Mouse (Mus musculus): ENCODE results near the gene Fmnl2. TPM values are rescaled to one million over a fixed set of nuclear protein-coding genes. Genes with fewer than 3 reads are reported as not detected.

Fmnl2 gene
- polyA plus RNA-seq, 1 experiment, result not detected

GRCm38 (mm10) chr2:52860111-52860775, 2.6 kb downstream of the Fmnl2 start:
- TF ChIP-seq POLR2A (IDR thresholded peaks at IDR 0.05; ENCODE audit: insufficient read depth, low read depth, low read length) (no peak), CTCF (IDR thresholded peaks at IDR 0.05; ENCODE audit: insufficient read depth, low read depth, low read length) (no peak)
- Histone ChIP-seq H3K4me1 (ENCODE audit: control insufficient read depth, insufficient read depth, low read length) (peaks cover 22% of the 10 kb centered on the region), H3K27ac (ENCODE audit: insufficient read depth, low read depth, low read length) (no peak overlapping the region), H3K4me3 (ENCODE audit: insufficient read depth, low read depth, low read length) (no peak overlapping the region)
- WGBS, result 31% methylated on average over 8 of the region's 8 CpGs

- 86% methylated on average over 9 of the region's 9 CpGs for WGBS
- H3K4me3 ChIP-seq (ENCODE audit: insufficient read depth, low read depth, low read length), result no peak overlapping the region
- TF ChIP-seq CTCF (IDR thresholded peaks at IDR 0.05; ENCODE audit: insufficient read depth, low read depth, low read length) (no peak), POLR2A (IDR thresholded peaks at IDR 0.05; ENCODE audit: insufficient read depth, low read depth, low read length) (no peak)
- H3K4me1 ChIP-seq (ENCODE audit: control insufficient read depth, insufficient read depth, low read length), result peaks cover 22% of the 10 kb centered on the region
- H3K27ac ChIP-seq (ENCODE audit: insufficient read depth, low read depth, low read length), result no peak overlapping the region
Observed at GRCm38 (mm10) chr2:52862046-52862759, 4.5 kb downstream of the Fmnl2 start.

GRCm38 (mm10) chr2:52862760-52863124, 5.1 kb downstream of the Fmnl2 start:
- WGBS, result 84% methylated on average over 4 of the region's 4 CpGs
- H3K27ac ChIP-seq (ENCODE audit: insufficient read depth, low read depth, low read length), result no peak overlapping the region
- no peak overlapping the region for H3K4me3 ChIP-seq (ENCODE audit: insufficient read depth, low read depth, low read length)
- peaks cover 22% of the 10 kb centered on the region for H3K4me1 ChIP-seq (ENCODE audit: control insufficient read depth, insufficient read depth, low read length)
- TF ChIP-seq POLR2A (IDR thresholded peaks at IDR 0.05; ENCODE audit: insufficient read depth, low read depth, low read length) (no peak), CTCF (IDR thresholded peaks at IDR 0.05; ENCODE audit: insufficient read depth, low read depth, low read length) (no peak)

- no peak for TF ChIP-seq CTCF (IDR thresholded peaks at IDR 0.05; ENCODE audit: insufficient read depth, low read depth, low read length)
- no peak for TF ChIP-seq POLR2A (IDR thresholded peaks at IDR 0.05; ENCODE audit: insufficient read depth, low read depth, low read length)
- WGBS, result 96% methylated on average over 7 of the region's 7 CpGs
- peaks cover 7% of the 10 kb centered on the region for H3K4me1 ChIP-seq (ENCODE audit: control insufficient read depth, insufficient read depth, low read length)
- no peak overlapping the region for H3K4me3 ChIP-seq (ENCODE audit: insufficient read depth, low read depth, low read length)
- no peak overlapping the region for H3K27ac ChIP-seq (ENCODE audit: insufficient read depth, low read depth, low read length)
Observed at GRCm38 (mm10) chr2:52864635-52865034, 7.0 kb downstream of the Fmnl2 start.

GRCm38 (mm10) chr2:52866151-52866550, 8.5 kb downstream of the Fmnl2 start:
- 82% methylated on average over 3 of the region's 3 CpGs for WGBS
- TF ChIP-seq POLR2A (IDR thresholded peaks at IDR 0.05; ENCODE audit: insufficient read depth, low read depth, low read length) (no peak), CTCF (IDR thresholded peaks at IDR 0.05; ENCODE audit: insufficient read depth, low read depth, low read length) (no peak)

GRCm38 (mm10) chr2:52867781-52868180, 10.1 kb downstream of the Fmnl2 start:
- TF ChIP-seq POLR2A (IDR thresholded peaks at IDR 0.05; ENCODE audit: insufficient read depth, low read depth, low read length), result no peak
- TF ChIP-seq CTCF (IDR thresholded peaks at IDR 0.05; ENCODE audit: insufficient read depth, low read depth, low read length), result no peak
- no peaks in the 10 kb centered on the region for H3K4me1 ChIP-seq (ENCODE audit: control insufficient read depth, insufficient read depth, low read length)
- WGBS, result 92% methylated on average over 9 of the region's 9 CpGs
- H3K4me3 ChIP-seq (ENCODE audit: insufficient read depth, low read depth, low read length), result no peak overlapping the region
- no peak overlapping the region for H3K27ac ChIP-seq (ENCODE audit: insufficient read depth, low read depth, low read length)

More at GRCm38 (mm10) chr2:52866151-52866550, 8.5 kb downstream of the Fmnl2 start:
- no peak overlapping the region for H3K4me3 ChIP-seq (ENCODE audit: insufficient read depth, low read depth, low read length)
- peaks cover 7% of the 10 kb centered on the region for H3K4me1 ChIP-seq (ENCODE audit: control insufficient read depth, insufficient read depth, low read length)
- no peak overlapping the region for H3K27ac ChIP-seq (ENCODE audit: insufficient read depth, low read depth, low read length)

- H3K4me3 ChIP-seq (ENCODE audit: insufficient read depth, low read depth, low read length), result no peak overlapping the region
- no peak overlapping the region for H3K27ac ChIP-seq (ENCODE audit: insufficient read depth, low read depth, low read length)
- TF ChIP-seq POLR2A (IDR thresholded peaks at IDR 0.05; ENCODE audit: insufficient read depth, low read depth, low read length), result no peak
- TF ChIP-seq CTCF (IDR thresholded peaks at IDR 0.05; ENCODE audit: insufficient read depth, low read depth, low read length), result no peak
- 71% methylated on average over 5 of the region's 5 CpGs for WGBS
- H3K4me1 ChIP-seq (ENCODE audit: control insufficient read depth, insufficient read depth, low read length), result no peaks in the 10 kb centered on the region
Observed at GRCm38 (mm10) chr2:52868181-52868580, 10.5 kb downstream of the Fmnl2 start.

GRCm38 (mm10) chr2:52872636-52873035, 15.0 kb downstream of the Fmnl2 start:
- Histone ChIP-seq H3K27ac (ENCODE audit: insufficient read depth, low read depth, low read length) (no peak overlapping the region), H3K4me1 (ENCODE audit: control insufficient read depth, insufficient read depth, low read length) (no peaks in the 10 kb centered on the region), H3K4me3 (ENCODE audit: insufficient read depth, low read depth, low read length) (no peak overlapping the region)
- 86% methylated on average over 5 of the region's 5 CpGs for WGBS
- TF ChIP-seq POLR2A (IDR thresholded peaks at IDR 0.05; ENCODE audit: insufficient read depth, low read depth, low read length), result no peak
- no peak for TF ChIP-seq CTCF (IDR thresholded peaks at IDR 0.05; ENCODE audit: insufficient read depth, low read depth, low read length)

- TF ChIP-seq POLR2A (IDR thresholded peaks at IDR 0.05; ENCODE audit: insufficient read depth, low read depth, low read length), result no peak
- no peak for TF ChIP-seq CTCF (IDR thresholded peaks at IDR 0.05; ENCODE audit: insufficient read depth, low read depth, low read length)
- WGBS, result 47% methylated on average over 18 of the region's 18 CpGs
- H3K4me3 ChIP-seq (ENCODE audit: insufficient read depth, low read depth, low read length), result no peak overlapping the region
- H3K4me1 ChIP-seq (ENCODE audit: control insufficient read depth, insufficient read depth, low read length), result no peaks in the 10 kb centered on the region
- H3K27ac ChIP-seq (ENCODE audit: insufficient read depth, low read depth, low read length), result no peak overlapping the region
Observed at GRCm38 (mm10) chr2:52873276-52874063, 15.8 kb downstream of the Fmnl2 start.
